Mouse (Mus musculus) CH12.LX (cell line): ENCODE measurements at regions not wholly inside any gene's neighbourhood (a gene's known extent, or its start where the extent isn't known, plus 50 kb on each side); places are given as distances from the start of the nearest gene placed in this dataset.

ENCODE experiments used
- BHLHE40 ChIP-seq: IDR thresholded peaks from 2 replicates; pipeline ENCODE4 v1.6.1; 2011; ENCODE audit warnings: mild to moderate bottlenecking, low read depth, low read length, improper control_type of control experiment
- CTCF ChIP-seq, 2 experiments: IDR thresholded peaks in 1 of 2; conservative IDR thresholded peaks in 1 of 2; 2 replicates each; pipeline ENCODE4 v1.5.1; 2011 to 2012; ENCODE audit warnings: low read depth in 2 of 2, low read length in 2 of 2, improper control_type of control experiment in 1 of 2, inconsistent platforms in 1 of 2, mild to moderate bottlenecking in 1 of 2, moderate library complexity in 1 of 2
- E2F4 ChIP-seq: IDR thresholded peaks from 2 replicates; pipeline ENCODE4 v1.6.1; 2011; ENCODE audit warnings: low read depth, low read length, improper control_type of control experiment; ENCODE audit not compliant: insufficient replicate concordance
- ELF1 ChIP-seq: IDR thresholded peaks from 2 replicates; pipeline ENCODE4 v1.6.1; 2014; ENCODE audit warnings: low read depth, mild to moderate bottlenecking, inconsistent platforms, low read length, improper control_type of control experiment
- EP300 ChIP-seq: IDR thresholded peaks from 2 replicates; pipeline ENCODE4 v1.6.1; 2011; ENCODE audit warnings: low read length, improper control_type of control experiment
- HCFC1 ChIP-seq: IDR thresholded peaks from 2 replicates; pipeline ENCODE4 v1.6.1; 2012; ENCODE audit warnings: low read depth, mild to moderate bottlenecking, inconsistent platforms, low read length, improper control_type of control experiment
- KAT2A ChIP-seq: IDR thresholded peaks from 2 replicates; pipeline ENCODE4 v1.6.1; 2012; ENCODE audit warnings: low read length, improper control_type of control experiment, inconsistent platforms; ENCODE audit not compliant: insufficient replicate concordance
- MYC ChIP-seq: IDR thresholded peaks from 2 replicates; pipeline ENCODE4 v1.6.1; 2011; ENCODE audit warnings: low read depth, mild to moderate bottlenecking, improper control_type of control experiment, low read length
- POLR2A ChIP-seq: IDR thresholded peaks from 2 replicates; pipeline ENCODE4 v1.6.1; 2011; ENCODE audit warnings: low read depth, mild to moderate bottlenecking, improper control_type of control experiment, low read length
- SIN3A ChIP-seq: IDR thresholded peaks from 2 replicates; pipeline ENCODE4 v1.6.1; 2012; ENCODE audit warnings: low read length, improper control_type of control experiment, inconsistent platforms
- TBP ChIP-seq: conservative IDR thresholded peaks from 2 replicates; pipeline ENCODE4 v1.6.1; 2011; ENCODE audit warnings: low read depth, low read length, improper control_type of control experiment
- UBTF ChIP-seq: IDR thresholded peaks from 2 replicates; pipeline ENCODE4 v1.6.1; 2012; ENCODE audit warnings: low read depth, mild to moderate bottlenecking, inconsistent platforms, low read length, improper control_type of control experiment, moderate library complexity
- USF1 ChIP-seq: IDR thresholded peaks from 2 replicates; pipeline ENCODE4 v1.6.1; 2014; ENCODE audit warnings: low read depth, mild to moderate bottlenecking, inconsistent platforms, low read length, improper control_type of control experiment

- no peak for TF ChIP-seq POLR2A
- no peak for TF ChIP-seq EP300
- no peak for TF ChIP-seq E2F4
- TF ChIP-seq KAT2A, result no peak
- no peak for TF ChIP-seq CTCF (conservative IDR thresholded peaks at IDR 0.05 in 1 of 2, IDR thresholded peaks at IDR 0.05 in 1 of 2; ENCODE audit: low read depth in 2 of 2, low read length in 2 of 2)
- no peak for TF ChIP-seq SIN3A
- no peak for TF ChIP-seq USF1
- no peak for TF ChIP-seq UBTF
- TF ChIP-seq MYC, result no peak
- TF ChIP-seq TBP, result no peak
- TF ChIP-seq BHLHE40, result no peak
- no peak for TF ChIP-seq ELF1
- no peak for TF ChIP-seq HCFC1
Measured at GRCm38 (mm10) chr17:85872903-85873413, 184.9 kb upstream of the Six2 start.
